Mouse (Mus musculus): ENCODE data around the gene Emb. TPM values are rescaled to one million over a fixed set of nuclear protein-coding genes. Genes with fewer than 3 reads are reported as not detected.

Gene Emb
- polyA plus RNA-seq, 1 experiment from 2014 or later = 10.1 TPM

GRCm38 (mm10) chr13:117197666-117198065 lies 10.7 kb upstream of the Emb start:
- Histone ChIP-seq H3K9me3 (ENCODE audit: control insufficient read depth, low read length) (no peaks in the 10 kb centered on the region), H3K9ac (replicated peaks; ENCODE audit: low read depth, low read length) (no peak overlapping the region), H3K27ac (ENCODE audit: low read depth, low read length) (no peak overlapping the region), H3K36me3 (ENCODE audit: control insufficient read depth, insufficient read depth, low read length) (no peaks in the 10 kb centered on the region), H3K27me3 (ENCODE audit: control insufficient read depth, insufficient read depth, low read length) (no peaks in the 10 kb centered on the region), H3K4me1 (ENCODE audit: control insufficient read depth, insufficient read depth, low read length) (no peaks in the 10 kb centered on the region), H3K4me3 (ENCODE audit: low read depth, low read length) (no peak overlapping the region), H3K4me2 (ENCODE audit: low read depth, low read length) (no peak overlapping the region)
- no peak for ATAC-seq (ENCODE audit: low read depth)
- 98% methylated on average over 2 of the region's 2 CpGs for WGBS

- Histone ChIP-seq H3K9ac (replicated peaks; ENCODE audit: low read depth, low read length) (no peak overlapping the region), H3K36me3 (ENCODE audit: control insufficient read depth, insufficient read depth, low read length) (no peaks in the 10 kb centered on the region), H3K27ac (ENCODE audit: low read depth, low read length) (no peak overlapping the region), H3K27me3 (ENCODE audit: control insufficient read depth, insufficient read depth, low read length) (no peaks in the 10 kb centered on the region), H3K4me3 (ENCODE audit: low read depth, low read length) (no peak overlapping the region), H3K9me3 (ENCODE audit: control insufficient read depth, low read length) (no peaks in the 10 kb centered on the region), H3K4me2 (ENCODE audit: low read depth, low read length) (no peak overlapping the region), H3K4me1 (ENCODE audit: control insufficient read depth, insufficient read depth, low read length) (no peaks in the 10 kb centered on the region)
- ATAC-seq (ENCODE audit: low read depth) = no peak; the same call in 1 of the 2 replicates
- WGBS = 92% methylated on average over 7 of the region's 7 CpGs
Observed at GRCm38 (mm10) chr13:117198402-117199083, 9.8 kb upstream of the Emb start.

- Histone ChIP-seq H3K36me3 (ENCODE audit: control insufficient read depth, insufficient read depth, low read length) (no peaks in the 10 kb centered on the region), H3K27ac (ENCODE audit: low read depth, low read length) (no peak overlapping the region), H3K9me3 (ENCODE audit: control insufficient read depth, low read length) (no peaks in the 10 kb centered on the region), H3K4me1 (ENCODE audit: control insufficient read depth, insufficient read depth, low read length) (no peaks in the 10 kb centered on the region), H3K9ac (replicated peaks; ENCODE audit: low read depth, low read length) (no peak overlapping the region), H3K4me2 (ENCODE audit: low read depth, low read length) (no peak overlapping the region), H3K4me3 (ENCODE audit: low read depth, low read length) (no peak overlapping the region), H3K27me3 (ENCODE audit: control insufficient read depth, insufficient read depth, low read length) (no peaks in the 10 kb centered on the region)
- 51% methylated on average over 22 of the region's 22 CpGs for WGBS
- ATAC-seq (ENCODE audit: low read depth) = peak; percentile 61; the same call in 1 of the 2 replicates
Observed at GRCm38 (mm10) chr13:117202755-117203471, 5.4 kb upstream of the Emb start.

GRCm38 (mm10) chr13:117204685-117205084 lies 3.7 kb upstream of the Emb start:
- ATAC-seq (ENCODE audit: low read depth) = no peak
- WGBS = 95% methylated on average over 7 of the region's 7 CpGs

GRCm38 (mm10) chr13:117206066-117206465 lies 2.3 kb upstream of the Emb start:
- ATAC-seq (ENCODE audit: low read depth) = no peak
- Histone ChIP-seq H3K4me1 (ENCODE audit: control insufficient read depth, insufficient read depth, low read length) (no peaks in the 10 kb centered on the region), H3K27ac (ENCODE audit: low read depth, low read length) (no peak overlapping the region), H3K9me3 (ENCODE audit: control insufficient read depth, low read length) (no peaks in the 10 kb centered on the region), H3K27me3 (ENCODE audit: control insufficient read depth, insufficient read depth, low read length) (no peaks in the 10 kb centered on the region), H3K4me3 (ENCODE audit: low read depth, low read length) (no peak overlapping the region), H3K9ac (replicated peaks; ENCODE audit: low read depth, low read length) (no peak overlapping the region), H3K4me2 (ENCODE audit: low read depth, low read length) (no peak overlapping the region), H3K36me3 (ENCODE audit: control insufficient read depth, insufficient read depth, low read length) (no peaks in the 10 kb centered on the region)
- WGBS = 95% methylated on average over 8 of the region's 8 CpGs

More at GRCm38 (mm10) chr13:117204685-117205084, 3.7 kb upstream of the Emb start:
- Histone ChIP-seq H3K4me1 (ENCODE audit: control insufficient read depth, insufficient read depth, low read length) (no peaks in the 10 kb centered on the region), H3K9me3 (ENCODE audit: control insufficient read depth, low read length) (no peaks in the 10 kb centered on the region), H3K4me3 (ENCODE audit: low read depth, low read length) (no peak overlapping the region), H3K9ac (replicated peaks; ENCODE audit: low read depth, low read length) (no peak overlapping the region), H3K4me2 (ENCODE audit: low read depth, low read length) (no peak overlapping the region), H3K27me3 (ENCODE audit: control insufficient read depth, insufficient read depth, low read length) (no peaks in the 10 kb centered on the region), H3K36me3 (ENCODE audit: control insufficient read depth, insufficient read depth, low read length) (no peaks in the 10 kb centered on the region), H3K27ac (ENCODE audit: low read depth, low read length) (no peak overlapping the region)

GRCm38 (mm10) chr13:117211386-117211875 lies 3.1 kb downstream of the Emb start:
- H3K9ac ChIP-seq (replicated peaks; ENCODE audit: low read depth, low read length) = no peak overlapping the region
- H3K27me3 ChIP-seq (ENCODE audit: control insufficient read depth, insufficient read depth, low read length) = no peaks in the 10 kb centered on the region
- WGBS = 55% methylated on average over 11 of the region's 11 CpGs
- H3K4me3 ChIP-seq (ENCODE audit: low read depth, low read length) = no peak overlapping the region
- H3K4me2 ChIP-seq (ENCODE audit: low read depth, low read length) = no peak overlapping the region
- no peak for ATAC-seq (ENCODE audit: low read depth)
- H3K36me3 ChIP-seq (ENCODE audit: control insufficient read depth, insufficient read depth, low read length) = no peaks in the 10 kb centered on the region
- H3K9me3 ChIP-seq (ENCODE audit: control insufficient read depth, low read length) = no peaks in the 10 kb centered on the region
- no peak overlapping the region for H3K27ac ChIP-seq (ENCODE audit: low read depth, low read length)
- H3K4me1 ChIP-seq (ENCODE audit: control insufficient read depth, insufficient read depth, low read length) = no peaks in the 10 kb centered on the region

- Histone ChIP-seq H3K27ac (ENCODE audit: low read depth, low read length) (no peak overlapping the region), H3K4me2 (ENCODE audit: low read depth, low read length) (no peak overlapping the region), H3K9me3 (ENCODE audit: control insufficient read depth, low read length) (no peaks in the 10 kb centered on the region), H3K36me3 (ENCODE audit: control insufficient read depth, insufficient read depth, low read length) (no peaks in the 10 kb centered on the region), H3K9ac (replicated peaks; ENCODE audit: low read depth, low read length) (no peak overlapping the region), H3K4me3 (ENCODE audit: low read depth, low read length) (no peak overlapping the region), H3K4me1 (ENCODE audit: control insufficient read depth, insufficient read depth, low read length) (no peaks in the 10 kb centered on the region), H3K27me3 (ENCODE audit: control insufficient read depth, insufficient read depth, low read length) (no peaks in the 10 kb centered on the region)
- 9% methylated on average over 10 of the region's 10 CpGs for WGBS
- no peak for ATAC-seq (ENCODE audit: low read depth)
Observed at GRCm38 (mm10) chr13:117215481-117215880, 7.1 kb downstream of the Emb start.

GRCm38 (mm10) chr13:117216126-117216525 lies 7.8 kb downstream of the Emb start:
- no peaks in the 10 kb centered on the region for H3K36me3 ChIP-seq (ENCODE audit: control insufficient read depth, insufficient read depth, low read length)
- no peak overlapping the region for H3K27ac ChIP-seq (ENCODE audit: low read depth, low read length)
- ATAC-seq (ENCODE audit: low read depth) = no peak
- H3K27me3 ChIP-seq (ENCODE audit: control insufficient read depth, insufficient read depth, low read length) = no peaks in the 10 kb centered on the region
- WGBS = 23% methylated on average over 10 of the region's 10 CpGs
- H3K9me3 ChIP-seq (ENCODE audit: control insufficient read depth, low read length) = no peaks in the 10 kb centered on the region
- no peaks in the 10 kb centered on the region for H3K4me1 ChIP-seq (ENCODE audit: control insufficient read depth, insufficient read depth, low read length)
- no peak overlapping the region for H3K9ac ChIP-seq (replicated peaks; ENCODE audit: low read depth, low read length)
- no peak overlapping the region for H3K4me3 ChIP-seq (ENCODE audit: low read depth, low read length)
- H3K4me2 ChIP-seq (ENCODE audit: low read depth, low read length) = no peak overlapping the region

- 32% methylated on average over 9 of the region's 9 CpGs for WGBS
- no peak for ATAC-seq (ENCODE audit: low read depth)
- Histone ChIP-seq H3K27ac (ENCODE audit: low read depth, low read length) (no peak overlapping the region), H3K27me3 (ENCODE audit: control insufficient read depth, insufficient read depth, low read length) (no peaks in the 10 kb centered on the region), H3K9me3 (ENCODE audit: control insufficient read depth, low read length) (no peaks in the 10 kb centered on the region), H3K9ac (replicated peaks; ENCODE audit: low read depth, low read length) (no peak overlapping the region), H3K36me3 (ENCODE audit: control insufficient read depth, insufficient read depth, low read length) (no peaks in the 10 kb centered on the region), H3K4me1 (ENCODE audit: control insufficient read depth, insufficient read depth, low read length) (no peaks in the 10 kb centered on the region), H3K4me3 (ENCODE audit: low read depth, low read length) (no peak overlapping the region), H3K4me2 (ENCODE audit: low read depth, low read length) (no peak overlapping the region)
Observed at GRCm38 (mm10) chr13:117216752-117217363, 8.5 kb downstream of the Emb start.

Data from neural tube, embryonic 14.5 days (tissue).